Mouse (Mus musculus) intestine, postnatal 0 days (tissue): Measurements from ENCODE around the gene Sh3yl1. TPM values are rescaled to one million over a fixed set of nuclear protein-coding genes. Genes with fewer than 3 reads are reported as not detected.
A peak's percentile ranks its signal among the peaks of the same experiment; 100 is the strongest.

Experiments used
- ATAC-seq: fragments of 200-750 bp; cut with Nextera tagmentation; 2 replicates; pipeline ENCODE4 v1.8.0; 2017; ENCODE audit warnings: mild to moderate bottlenecking, moderate TSS enrichment, moderate library complexity
- H3K27ac ChIP-seq: fragments of 300-500 bp; sonication (generic); 2 replicates; pipeline ENCODE4 v1.5.1; 2014; ENCODE audit warnings: mild to moderate bottlenecking, low read depth, low read length, moderate library complexity
- H3K27me3 ChIP-seq: fragments of 300-500 bp; sonication (generic); replicated peaks from 2 replicates; pipeline ENCODE4 v1.6.1; 2014; ENCODE audit warnings: low read length, mixed read lengths; ENCODE audit not compliant: control insufficient read depth, insufficient read depth
- H3K36me3 ChIP-seq: fragments of 300-500 bp; sonication (generic); 2 replicates; pipeline ENCODE4 v1.6.1; 2014; ENCODE audit warnings: mild to moderate bottlenecking, moderate library complexity; ENCODE audit not compliant: control insufficient read depth, insufficient read depth
- H3K4me1 ChIP-seq: fragments of 300-500 bp; sonication (generic); replicated peaks from 2 replicates; pipeline ENCODE4 v1.6.1; 2014; ENCODE audit warnings: antibody characterized with exemption, low read length, mixed read lengths; ENCODE audit not compliant: control insufficient read depth, insufficient read depth
- H3K4me2 ChIP-seq: fragments of 300-500 bp; sonication (generic); replicated peaks from 2 replicates; pipeline ENCODE4 v1.6.1; 2014; ENCODE audit warnings: low read depth, mild to moderate bottlenecking, moderate library complexity
- H3K4me3 ChIP-seq: fragments of 300-500 bp; sonication (generic); 2 replicates; pipeline ENCODE4 v1.5.1; 2014; ENCODE audit warnings: low read depth, low read length
- H3K9ac ChIP-seq: fragments of 300-500 bp; sonication (generic); 2 replicates; pipeline ENCODE4 v1.6.1; 2014; ENCODE audit warnings: mild to moderate bottlenecking, low read depth, low read length
- H3K9me3 ChIP-seq: fragments of 300-500 bp; sonication (generic); 2 replicates; pipeline ENCODE4 v1.6.1; 2016; ENCODE audit warnings: mixed run types; ENCODE audit not compliant: control insufficient read depth
- CTCF ChIP-seq: sonication (generic); IDR thresholded peaks from 2 replicates; pipeline ENCODE4 v1.5.1; 2016; ENCODE audit warnings: low read depth, mild to moderate bottlenecking, control low read depth, antibody characterized with exemption, moderate library complexity
- WGBS: fragments of 180-500 bp; shearing (Covaris S2); extraction: QIAGEN DNeasy Blood & Tissue Kit; methylation state at CpG from one replicate; pipeline ENCODE4 v1.1.7; 2014; 5-methylcytosine and 5-hydroxymethylcytosine counted together
- polyA plus RNA-seq: library from polyadenylated mRNA; unstranded; fragments of >200 nt; fragmentation: Nextera tagmentation; extraction: Ambion mirVana; gene quantifications from 2 replicates; pipeline ENCODE4 v1.2.1, GENCODE M21; 2015

Gene Sh3yl1
- polyA plus RNA-seq, 1 experiment from 2014 or later, result 33.3 TPM

DNA sequence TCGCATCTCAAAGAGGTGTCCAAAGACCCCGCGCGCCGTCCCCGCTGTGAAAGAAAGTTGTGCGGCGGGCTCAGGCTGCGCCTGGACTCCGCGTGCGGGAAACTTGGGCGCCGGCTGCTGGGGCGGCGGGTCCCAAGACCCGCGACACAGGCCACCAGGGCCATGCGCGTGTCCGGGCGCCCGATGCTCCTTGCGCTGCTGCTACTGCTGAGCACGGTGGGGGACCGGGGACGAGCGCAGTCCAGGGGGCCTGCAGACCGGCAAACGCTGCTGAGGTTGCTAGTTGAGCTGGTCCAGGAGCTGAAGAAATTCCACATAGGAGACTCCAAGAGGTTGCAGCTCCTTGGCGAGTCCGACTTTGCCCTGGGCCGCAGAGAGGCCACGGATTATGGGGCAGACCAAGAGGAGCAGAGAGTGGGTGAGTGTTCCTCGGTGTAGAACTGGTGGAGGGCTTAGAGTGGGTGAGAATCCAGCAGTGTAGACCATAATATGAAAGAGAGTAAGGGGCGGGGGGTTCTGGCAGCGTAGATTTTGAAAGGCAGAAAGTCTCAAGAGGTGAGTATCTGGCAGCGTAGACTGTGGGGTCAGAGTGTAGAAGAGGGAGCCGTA, 26.7 kb upstream of the Sh3yl1 start:
- H3K4me2 ChIP-seq, result peak overlapping the region; percentile 90
- 11% methylated on average over 39 of the region's 39 CpGs for WGBS
- H3K27me3 ChIP-seq, result peaks cover 38% of the 10 kb centered on the region
- H3K27ac ChIP-seq, result no peak overlapping the region
- H3K36me3 ChIP-seq, result no peaks in the 10 kb centered on the region
- TF ChIP-seq CTCF, result no peak
- peak overlapping the region; percentile 37 for H3K9ac ChIP-seq
- H3K4me3 ChIP-seq, result peak overlapping the region; percentile 49
- no peaks in the 10 kb centered on the region for H3K9me3 ChIP-seq
- ATAC-seq, result no peak
- H3K4me1 ChIP-seq, result 0 out of 2 replicates have a peak, but pooled peaks cover 4% of the 10 kb centered on the region

DNA sequence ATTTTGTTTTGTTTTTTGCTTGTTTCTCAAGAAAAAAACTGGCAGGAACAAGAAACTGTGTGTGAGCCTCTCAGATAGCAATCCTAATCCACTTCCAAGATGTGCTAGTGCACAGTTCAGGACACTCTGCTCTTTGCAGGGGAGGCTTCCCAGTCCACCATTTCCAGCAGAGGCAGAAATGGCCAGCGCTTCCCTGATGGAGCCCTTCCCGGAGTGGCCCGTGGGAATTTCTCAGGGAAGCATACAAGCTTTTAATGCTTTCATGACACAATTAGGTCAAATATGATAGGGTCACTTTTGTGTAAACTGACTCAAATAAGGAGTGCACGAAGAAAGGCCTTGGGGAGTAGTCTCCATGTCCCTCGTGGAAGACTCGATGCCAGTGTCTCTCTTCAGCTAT, 25.6 kb upstream of the Sh3yl1 start:
- no peak for TF ChIP-seq CTCF
- no peak overlapping the region for H3K4me2 ChIP-seq
- no peak overlapping the region for H3K9ac ChIP-seq
- no peak overlapping the region for H3K27ac ChIP-seq
- no peaks in the 10 kb centered on the region for H3K36me3 ChIP-seq
- WGBS, result 80% methylated on average over 6 of the region's 6 CpGs
- no peak overlapping the region for H3K4me3 ChIP-seq
- ATAC-seq, result no peak
- H3K4me1 ChIP-seq, result 0 out of 2 replicates have a peak, but pooled peaks cover 4% of the 10 kb centered on the region
- peaks cover 38% of the 10 kb centered on the region for H3K27me3 ChIP-seq
- no peaks in the 10 kb centered on the region for H3K9me3 ChIP-seq

DNA sequence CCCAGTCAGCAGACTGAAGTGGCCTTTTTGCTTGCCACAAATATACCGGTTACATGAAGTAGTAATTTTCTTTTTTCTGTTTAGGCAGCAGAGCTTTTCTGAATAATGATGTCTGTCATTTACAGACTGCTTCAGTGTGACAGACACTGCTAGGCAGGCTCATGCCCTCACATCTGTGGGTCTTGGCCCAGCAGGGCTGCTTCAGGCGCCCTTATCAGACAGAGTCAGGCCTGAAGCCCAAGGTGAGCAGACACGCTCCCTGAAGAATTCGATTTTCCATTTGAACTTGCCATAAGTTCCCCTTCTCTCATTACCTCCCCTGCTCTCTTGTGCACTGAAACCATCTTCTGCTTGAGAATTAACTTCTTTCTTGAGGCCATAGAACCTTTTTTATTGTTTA, 23.5 kb upstream of the Sh3yl1 start:
- 89% methylated on average over 4 of the region's 4 CpGs for WGBS
- no peak for TF ChIP-seq CTCF
- Histone ChIP-seq H3K9me3 (no peaks in the 10 kb centered on the region), H3K4me1 (0 out of 2 replicates have a peak, but pooled peaks cover 4% of the 10 kb centered on the region), H3K9ac (no peak overlapping the region), H3K27me3 (peaks cover 26% of the 10 kb centered on the region), H3K27ac (no peak overlapping the region), H3K4me3 (no peak overlapping the region), H3K4me2 (no peak overlapping the region), H3K36me3 (no peaks in the 10 kb centered on the region)
- ATAC-seq, result no peak

DNA sequence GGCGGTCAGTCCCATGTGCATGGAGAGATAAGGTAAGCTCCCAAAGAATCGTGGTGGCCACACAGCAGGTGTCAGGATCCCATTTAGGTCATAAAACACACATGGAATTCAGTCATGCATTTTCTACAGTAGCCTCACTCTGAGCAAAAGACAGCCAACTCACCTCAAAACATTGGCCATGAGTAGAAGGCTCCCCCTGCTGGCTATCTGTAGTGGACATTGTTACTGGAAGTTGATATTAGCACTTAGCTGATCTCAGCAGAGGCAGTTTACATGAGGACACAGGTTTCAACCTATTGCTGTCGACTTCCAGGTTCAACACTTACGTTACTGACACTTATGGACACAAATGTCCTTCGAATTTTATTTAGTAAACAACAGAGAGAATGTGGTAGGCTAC, 21.4 kb upstream of the Sh3yl1 start:
- no peak overlapping the region for H3K9ac ChIP-seq
- peak; percentile 97 for TF ChIP-seq CTCF
- H3K4me2 ChIP-seq, result no peak overlapping the region

DNA sequence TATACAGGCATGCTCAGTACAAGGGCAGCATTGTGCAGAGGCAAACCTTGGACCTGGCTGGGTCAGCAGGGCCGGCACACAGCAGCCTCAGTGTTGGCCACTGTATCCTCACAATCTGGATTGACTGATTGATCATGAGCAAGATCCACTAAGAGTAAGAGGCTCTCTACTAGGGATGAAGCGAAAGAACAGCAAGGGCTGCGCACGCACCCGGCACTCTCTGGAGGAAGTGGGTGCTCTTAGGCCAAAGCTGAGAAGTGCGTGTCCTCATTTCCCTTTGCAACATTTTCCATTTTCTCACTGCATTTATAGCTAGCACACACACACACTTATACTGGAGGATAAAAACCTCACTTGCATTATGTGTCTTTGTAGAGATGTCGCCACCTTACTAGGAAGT, 20.0 kb upstream of the Sh3yl1 start:
- no peak overlapping the region for H3K4me3 ChIP-seq
- TF ChIP-seq CTCF, result no peak
- no peak overlapping the region for H3K4me2 ChIP-seq
- H3K9me3 ChIP-seq, result no peaks in the 10 kb centered on the region
- no peak overlapping the region for H3K9ac ChIP-seq
- no peak for ATAC-seq
- no peaks in the 10 kb centered on the region for H3K4me1 ChIP-seq
- 0 out of 2 replicates have a peak, but pooled peaks cover 6% of the 10 kb centered on the region for H3K36me3 ChIP-seq
- H3K27ac ChIP-seq, result no peak overlapping the region
- 88% methylated on average over 7 of the region's 7 CpGs for WGBS
- no peaks in the 10 kb centered on the region; the same call in 1 of the 2 replicates for H3K27me3 ChIP-seq

More for the DNA sequence above, 21.4 kb upstream of the Sh3yl1 start:
- Histone ChIP-seq H3K4me1 (no peaks in the 10 kb centered on the region), H3K36me3 (0 out of 2 replicates have a peak, but pooled peaks cover 6% of the 10 kb centered on the region), H3K4me3 (no peak overlapping the region), H3K27me3 (peaks cover 5% of the 10 kb centered on the region), H3K27ac (no peak overlapping the region), H3K9me3 (no peaks in the 10 kb centered on the region)
- WGBS, result 31% methylated on average over 5 of the region's 5 CpGs
- ATAC-seq, result peak; percentile 57

DNA sequence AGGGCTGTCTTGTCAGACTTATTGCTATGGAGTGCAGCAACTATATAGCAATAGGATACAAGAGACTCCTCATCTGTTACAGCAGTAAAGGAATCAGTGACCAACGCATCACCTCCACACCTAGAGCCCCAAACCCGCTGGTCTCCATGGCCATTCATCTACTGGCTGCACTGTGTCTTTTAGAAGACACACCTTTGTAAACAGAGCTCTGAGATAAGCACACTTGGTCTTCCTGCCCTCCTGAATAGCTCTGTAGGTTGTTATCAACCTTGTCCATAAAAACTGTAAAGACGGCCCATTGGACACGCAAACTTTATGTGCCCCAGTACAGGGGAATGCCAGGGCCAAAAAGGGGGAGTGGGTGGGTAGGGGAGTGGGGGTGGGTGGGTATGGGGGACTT, 14.4 kb upstream of the Sh3yl1 start:
- H3K36me3 ChIP-seq, result 0 out of 2 replicates have a peak, but pooled peaks cover 6% of the 10 kb centered on the region
- no peaks in the 10 kb centered on the region for H3K4me1 ChIP-seq
- TF ChIP-seq CTCF, result no peak
- no peak overlapping the region for H3K4me2 ChIP-seq
- 57% methylated on average over 4 of the region's 4 CpGs for WGBS
- no peaks in the 10 kb centered on the region for H3K27me3 ChIP-seq
- no peak overlapping the region for H3K9ac ChIP-seq
- no peaks in the 10 kb centered on the region for H3K9me3 ChIP-seq
- H3K4me3 ChIP-seq, result no peak overlapping the region
- no peak overlapping the region for H3K27ac ChIP-seq
- no peak; the same call in 1 of the 2 replicates for ATAC-seq

DNA sequence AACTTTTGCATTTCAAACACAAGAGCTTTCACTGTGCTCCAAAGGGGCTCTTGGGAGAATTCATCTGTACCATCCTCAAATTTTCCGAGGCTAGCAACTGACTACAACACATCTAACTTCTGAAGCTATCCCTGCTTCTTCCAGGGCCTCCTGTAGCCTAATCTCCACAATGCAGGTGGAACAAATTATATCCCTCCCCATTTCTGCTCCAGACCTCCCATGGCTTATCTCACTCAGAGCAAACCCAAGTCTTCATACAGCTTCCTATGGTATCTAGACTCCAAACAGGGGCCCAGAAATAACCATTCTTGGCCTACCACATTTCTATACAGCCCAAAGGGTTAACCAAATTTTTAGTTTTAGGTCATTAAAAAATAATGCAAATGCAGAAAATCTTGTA, 2.8 kb upstream of the Sh3yl1 start:
- Histone ChIP-seq H3K4me3 (no peak overlapping the region), H3K27ac (no peak overlapping the region), H3K9ac (no peak overlapping the region), H3K9me3 (no peaks in the 10 kb centered on the region), H3K4me1 (peaks cover 9% of the 10 kb centered on the region; the same call in 1 of the 2 replicates), H3K36me3 (peaks cover 6% of the 10 kb centered on the region), H3K4me2 (no peak overlapping the region), H3K27me3 (no peaks in the 10 kb centered on the region)
- WGBS, result 94% methylated on average over 1 of the region's 1 CpGs
- no peak for TF ChIP-seq CTCF
- no peak for ATAC-seq
